Mouse (Mus musculus): Measurements from ENCODE around the gene Plxna4.

The Plxna4 gene

GRCm38 (mm10) chr6:32330034-32330795, 257.8 kb downstream of the Plxna4 start:
- no peak for DNase-seq

- DNase-seq, result peak; percentile 19 to 27
These were observed 260.0 kb downstream of the Plxna4 start for GRCm38 (mm10) chr6:32328028-32328427.

GRCm38 (mm10) chr6:32327173-32327572, 260.8 kb downstream of the Plxna4 start:
- DNase-seq, result no peak

GRCm38 (mm10) chr6:32326406-32326805, 261.6 kb downstream of the Plxna4 start:
- DNase-seq, result no peak

GRCm38 (mm10) chr6:32325851-32326250, 262.1 kb downstream of the Plxna4 start:
- DNase-seq, result no peak

- no peak for DNase-seq
These were observed 266.8 kb downstream of the Plxna4 start for GRCm38 (mm10) chr6:32321187-32321586.

GRCm38 (mm10) chr6:32320254-32320653, 267.7 kb downstream of the Plxna4 start:
- DNase-seq, result peak in 1 of 2 experiments; percentile 2

GRCm38 (mm10) chr6:32317470-32317869, 270.5 kb downstream of the Plxna4 start:
- DNase-seq, result no peak

- no peak for DNase-seq
These were observed 273.0 kb downstream of the Plxna4 start for GRCm38 (mm10) chr6:32315011-32315450.

GRCm38 (mm10) chr6:32309147-32309546, 278.8 kb downstream of the Plxna4 start:
- DNase-seq, result no peak

GRCm38 (mm10) chr6:32300611-32301010, 287.4 kb downstream of the Plxna4 start:
- no peak for DNase-seq

GRCm38 (mm10) chr6:32281457-32281856, 306.5 kb downstream of the Plxna4 start:
- no peak for DNase-seq

GRCm38 (mm10) chr6:32280728-32281127, 307.3 kb downstream of the Plxna4 start:
- no peak for DNase-seq

GRCm38 (mm10) chr6:32271463-32271862, 316.5 kb downstream of the Plxna4 start:
- DNase-seq, result no peak

- DNase-seq, result no peak
These were observed 321.9 kb downstream of the Plxna4 start for GRCm38 (mm10) chr6:32266085-32266484.

- no peak for DNase-seq
These were observed 326.7 kb downstream of the Plxna4 start for GRCm38 (mm10) chr6:32261339-32261738.

GRCm38 (mm10) chr6:32260341-32260740, 327.7 kb downstream of the Plxna4 start:
- no peak for DNase-seq

GRCm38 (mm10) chr6:32255191-32255590, 332.8 kb downstream of the Plxna4 start:
- no peak for DNase-seq

GRCm38 (mm10) chr6:32252168-32252567, 335.8 kb downstream of the Plxna4 start:
- DNase-seq, result no peak

- no peak for DNase-seq
These were observed 336.3 kb downstream of the Plxna4 start for GRCm38 (mm10) chr6:32251674-32252073.

- no peak for DNase-seq
These were observed 342.0 kb downstream of the Plxna4 start for GRCm38 (mm10) chr6:32246036-32246435.

- DNase-seq, result no peak
These were observed 345.0 kb downstream of the Plxna4 start for GRCm38 (mm10) chr6:32243040-32243439.

GRCm38 (mm10) chr6:32231383-32231782, 356.6 kb downstream of the Plxna4 start:
- no peak for DNase-seq

GRCm38 (mm10) chr6:32226636-32227035, 361.4 kb downstream of the Plxna4 start:
- DNase-seq, result no peak

Data from B cell, adult 2 months (primary cell).